Mouse (Mus musculus) hindbrain, postnatal 0 days (tissue): Measurements from ENCODE around the gene Ticam1. TPM values are rescaled to one million over a fixed set of nuclear protein-coding genes. Genes with fewer than 3 reads are reported as not detected.
"Not testable (repeated sequence)": the region's sequence is repeated elsewhere in the genome, so short reads cannot be mapped to it uniquely, and the experiment has no call there.

Source experiments
- ATAC-seq: fragments of 200-750 bp; cut with Nextera tagmentation; 2 replicates; pipeline ENCODE4 v1.8.0; 2017; ENCODE audit warnings: mild to moderate bottlenecking, moderate TSS enrichment, moderate library complexity
- DNase-seq: peaks from one replicate; pipeline ENCODE4 v3.0.0-alpha.2; 2015; ENCODE audit warnings: low spot score
- H3K27ac ChIP-seq: fragments of 300-500 bp; sonication (generic); 2 replicates; pipeline ENCODE4 v1.5.1; 2014; ENCODE audit warnings: mild to moderate bottlenecking
- H3K27me3 ChIP-seq: fragments of 300-500 bp; sonication (generic); 2 replicates; pipeline ENCODE4 v1.6.1; 2014; ENCODE audit warnings: low read length, mixed read lengths; ENCODE audit not compliant: insufficient read depth
- H3K36me3 ChIP-seq: fragments of 300-500 bp; sonication (generic); 2 replicates; pipeline ENCODE4 v1.6.1; 2014; ENCODE audit warnings: low read length, mixed read lengths; ENCODE audit not compliant: insufficient read depth
- H3K4me1 ChIP-seq: fragments of 300-500 bp; sonication (generic); 2 replicates; pipeline ENCODE4 v1.6.1; 2014; ENCODE audit warnings: antibody characterized with exemption, low read length, mixed read lengths; ENCODE audit not compliant: insufficient read depth
- H3K4me2 ChIP-seq: fragments of 300-500 bp; sonication (generic); 2 replicates; pipeline ENCODE4 v1.6.1; 2014; ENCODE audit warnings: low read depth, mild to moderate bottlenecking, low read length, moderate library complexity, mixed read lengths
- H3K4me3 ChIP-seq: fragments of 300-500 bp; sonication (generic); 2 replicates; pipeline ENCODE4 v1.5.1; 2014; ENCODE audit warnings: low read length
- H3K9ac ChIP-seq: fragments of 300-500 bp; sonication (generic); replicated peaks from 2 replicates; pipeline ENCODE4 v1.6.1; 2014; ENCODE audit warnings: mild to moderate bottlenecking, low read length, moderate library complexity, mixed read lengths
- H3K9me3 ChIP-seq: fragments of 300-500 bp; sonication (generic); 2 replicates; pipeline ENCODE4 v1.6.1; 2016; ENCODE audit warnings: low read length, mixed read lengths
- CTCF ChIP-seq: IDR thresholded peaks from 2 replicates; pipeline ENCODE4 v1.5.1; 2016; ENCODE audit warnings: antibody characterized with exemption, control low read depth, low read depth
- WGBS: fragments of 180-500 bp; shearing (Covaris S2); extraction: QIAGEN DNeasy Blood & Tissue Kit; methylation state at CpG from one replicate; pipeline ENCODE4 v1.1.7; 2014; 5-methylcytosine and 5-hydroxymethylcytosine counted together
- polyA plus RNA-seq: library from polyadenylated mRNA; unstranded; fragments of >200 nt; fragmentation: Nextera tagmentation; extraction: Ambion mirVana; gene quantifications from 2 replicates; pipeline ENCODE4 v1.2.1, GENCODE M21; 2015
- total RNA-seq: library from RNA; depleted of rRNA; stranded (reverse); fragments of >200 nt; gene quantifications from 2 replicates; pipeline ENCODE4 v1.2.3, GENCODE M21; 2014

Gene Ticam1
- total and polyA plus RNA-seq, 2 experiments from 2014 or later: 1.2 to 3.4 TPM

DNA sequence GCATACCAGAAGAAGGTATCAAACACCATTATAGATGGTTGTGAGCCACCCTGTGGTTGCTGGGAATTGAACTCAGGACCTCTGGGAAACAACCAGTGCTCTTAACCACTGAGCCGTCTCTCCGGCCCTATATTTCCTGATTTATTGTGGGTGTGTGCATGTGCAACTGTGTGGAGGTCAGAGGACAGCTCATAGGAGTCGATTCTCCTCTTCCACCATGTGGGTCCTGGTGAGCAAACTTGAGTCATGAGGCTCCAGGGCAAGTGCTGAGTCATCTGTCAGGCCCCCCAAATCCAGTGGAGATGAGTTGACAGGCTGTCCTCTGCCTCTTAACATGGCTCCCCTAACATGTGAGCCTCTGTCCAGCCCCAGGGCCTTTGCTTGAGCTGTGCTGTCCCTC lies 10.7 kb downstream of the Ticam1 start:
- no peaks in the 10 kb centered on the region for H3K9me3 ChIP-seq
- no peak for DNase-seq
- ATAC-seq: no peak
- no peaks in the 10 kb centered on the region for H3K27me3 ChIP-seq
- H3K4me1 ChIP-seq: no peaks in the 10 kb centered on the region
- no peak overlapping the region for H3K9ac ChIP-seq
- H3K36me3 ChIP-seq: peaks cover 14% of the 10 kb centered on the region
- H3K4me2 ChIP-seq: no peak overlapping the region
- TF ChIP-seq CTCF: no peak
- H3K27ac ChIP-seq: no peak overlapping the region
- no peak overlapping the region for H3K4me3 ChIP-seq
- 91% methylated on average over 3 of the region's 3 CpGs for WGBS

- no peak overlapping the region for H3K27ac ChIP-seq
- WGBS: 91% methylated on average over 4 of the region's 4 CpGs
Observed at GRCm38 (mm10) chr17:56265011-56265410, 11.6 kb downstream of the Ticam1 start.

DNA sequence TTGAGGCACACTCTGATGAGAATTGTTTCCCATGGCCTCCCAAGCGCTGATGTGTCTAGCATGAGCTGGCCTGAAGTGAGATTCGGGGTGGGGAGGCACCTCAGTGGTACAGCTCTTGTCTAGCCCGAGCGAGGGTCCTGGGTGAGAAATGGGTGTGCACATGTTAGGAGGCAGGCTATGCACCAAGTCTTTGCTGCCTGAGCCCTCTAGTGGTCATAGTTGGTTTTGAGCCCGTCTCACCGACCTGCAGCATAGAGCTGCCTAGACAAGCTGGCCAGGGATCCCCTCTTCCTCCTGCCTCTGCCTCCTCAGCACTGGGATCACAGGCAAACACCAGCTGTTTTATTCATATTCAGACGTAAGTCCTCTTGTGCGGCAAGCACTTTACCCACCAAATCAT lies 12.6 kb downstream of the Ticam1 start:
- H3K9ac ChIP-seq: no peak overlapping the region
- DNase-seq: peak; percentile 82
- H3K4me3 ChIP-seq: no peak overlapping the region
- H3K27ac ChIP-seq: no peak overlapping the region
- H3K36me3 ChIP-seq: peaks cover 24% of the 10 kb centered on the region
- no peaks in the 10 kb centered on the region for H3K9me3 ChIP-seq
- H3K4me2 ChIP-seq: no peak overlapping the region
- peak; percentile 86 for TF ChIP-seq CTCF
- ATAC-seq: peak; percentile 74
- no peaks in the 10 kb centered on the region for H3K27me3 ChIP-seq
- no peaks in the 10 kb centered on the region for H3K4me1 ChIP-seq
- WGBS: 21% methylated on average over 8 of the region's 8 CpGs

More at GRCm38 (mm10) chr17:56265011-56265410, 11.6 kb downstream of the Ticam1 start:
- Histone ChIP-seq H3K9me3 (no peaks in the 10 kb centered on the region), H3K27me3 (no peaks in the 10 kb centered on the region), H3K4me2 (no peak overlapping the region), H3K36me3 (peaks cover 15% of the 10 kb centered on the region), H3K4me1 (no peaks in the 10 kb centered on the region), H3K4me3 (no peak overlapping the region), H3K9ac (no peak overlapping the region)
- no peak for DNase-seq
- TF ChIP-seq CTCF: no peak
- ATAC-seq: no peak

DNA sequence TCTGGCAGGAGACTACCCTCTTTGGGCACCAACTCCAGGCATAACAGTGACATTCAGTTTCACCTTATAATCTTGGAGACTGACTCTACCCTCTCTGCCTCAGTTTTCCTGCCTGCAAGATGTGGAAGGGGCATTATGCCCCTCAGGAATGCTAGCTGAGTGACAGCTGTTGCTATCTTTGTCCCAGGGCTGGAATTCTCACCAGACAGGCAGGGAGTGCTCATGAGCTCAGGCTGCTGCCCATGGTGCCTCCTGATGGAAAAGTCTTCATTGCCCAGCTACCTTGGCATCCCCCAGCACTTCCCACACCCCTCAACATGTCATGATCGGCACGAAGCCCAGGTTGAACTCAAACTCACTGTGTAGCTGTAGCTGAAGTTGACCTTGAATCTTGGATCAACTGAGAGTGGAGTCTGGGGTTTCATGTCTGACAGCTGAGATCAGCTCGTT lies 13.9 kb downstream of the Ticam1 start:
- H3K27ac ChIP-seq: no peak overlapping the region
- no peaks in the 10 kb centered on the region for H3K4me1 ChIP-seq
- H3K9ac ChIP-seq: no peak overlapping the region
- WGBS: 83% methylated on average over 3 of the region's 3 CpGs
- H3K36me3 ChIP-seq: peaks cover 24% of the 10 kb centered on the region
- no peak for TF ChIP-seq CTCF
- H3K4me2 ChIP-seq: no peak overlapping the region
- DNase-seq (no peak), ATAC-seq (no peak)
- H3K27me3 ChIP-seq: no peaks in the 10 kb centered on the region
- no peak overlapping the region for H3K4me3 ChIP-seq
- no peaks in the 10 kb centered on the region for H3K9me3 ChIP-seq

DNA sequence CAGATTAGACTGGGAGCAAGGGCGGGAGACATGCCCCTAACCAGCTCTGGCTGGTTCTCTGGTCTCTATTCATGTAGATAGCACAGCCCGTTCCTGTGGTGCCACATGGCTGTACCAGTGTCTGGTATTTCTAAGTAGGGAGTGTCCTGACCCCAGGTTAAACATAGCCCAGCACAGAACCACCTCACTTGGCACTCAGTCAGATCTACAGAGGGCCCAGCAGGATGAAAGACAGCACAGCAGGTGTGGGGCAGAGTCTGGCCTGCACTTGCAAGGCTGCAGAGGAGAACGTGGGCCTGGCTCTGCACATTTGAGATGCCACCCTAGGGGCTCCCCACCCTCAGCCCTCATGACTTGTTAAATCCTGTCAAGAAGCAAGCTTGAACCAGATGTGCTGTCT lies 15.4 kb downstream of the Ticam1 start:
- ATAC-seq (no peak), DNase-seq (no peak)
- TF ChIP-seq CTCF: no peak
- H3K4me1 ChIP-seq: no peaks in the 10 kb centered on the region
- H3K4me2 ChIP-seq: no peak overlapping the region
- no peaks in the 10 kb centered on the region for H3K27me3 ChIP-seq
- H3K9me3 ChIP-seq: no peaks in the 10 kb centered on the region
- H3K4me3 ChIP-seq: no peak overlapping the region
- no peak overlapping the region for H3K27ac ChIP-seq
- H3K9ac ChIP-seq: no peak overlapping the region
- H3K36me3 ChIP-seq: peaks cover 24% of the 10 kb centered on the region
- WGBS: 74% methylated on average over 3 of the region's 3 CpGs

DNA sequence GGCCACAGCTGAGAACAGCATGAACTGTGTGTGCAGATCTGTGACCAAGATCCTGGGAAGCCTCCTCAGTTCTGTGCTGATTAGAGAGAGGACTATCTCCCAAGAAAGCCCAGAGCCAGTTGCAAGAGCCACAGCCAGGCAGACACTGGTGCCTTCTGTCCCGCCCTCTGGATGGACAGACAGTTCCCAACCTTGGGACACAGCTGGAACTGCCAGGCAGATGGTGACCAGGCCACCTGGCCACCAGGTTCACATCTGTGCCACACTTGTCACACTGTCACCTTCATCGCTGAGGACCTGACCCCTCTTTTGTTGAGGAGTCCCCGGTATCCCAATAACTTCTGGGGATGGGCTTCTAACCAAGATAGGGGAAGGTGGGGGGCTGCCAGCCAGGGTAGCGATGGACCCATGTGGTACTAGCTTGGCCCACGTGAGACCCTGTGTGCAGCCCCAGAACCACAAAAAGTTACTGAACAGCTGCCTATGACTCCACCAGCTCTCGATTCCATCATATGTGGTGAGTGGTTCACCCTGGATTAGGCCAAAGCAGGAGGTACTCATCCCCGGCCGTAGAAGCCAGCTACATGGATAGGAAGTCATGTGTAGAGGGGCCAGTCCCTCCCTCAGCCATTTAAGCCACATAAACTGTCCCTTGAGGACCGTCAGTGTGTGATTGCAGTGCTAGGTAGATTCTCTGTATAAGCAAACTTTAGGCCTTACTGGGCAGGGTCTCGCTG lies 17.1 kb downstream of the Ticam1 start:
- no peaks in the 10 kb centered on the region for H3K9me3 ChIP-seq
- no peaks in the 10 kb centered on the region for H3K4me1 ChIP-seq
- no peaks in the 10 kb centered on the region for H3K27me3 ChIP-seq
- no peak overlapping the region for H3K4me3 ChIP-seq
- H3K4me2 ChIP-seq: no peak overlapping the region
- H3K27ac ChIP-seq: no peak overlapping the region
- ATAC-seq: no peak
- WGBS: 89% methylated on average over 10 of the region's 10 CpGs
- no peak for TF ChIP-seq CTCF
- no peak for DNase-seq
- no peak overlapping the region for H3K9ac ChIP-seq
- peaks cover 24% of the 10 kb centered on the region for H3K36me3 ChIP-seq

- not testable (repeated sequence) for H3K27ac ChIP-seq, H3K27me3 ChIP-seq, H3K9me3 ChIP-seq, H3K4me2 ChIP-seq, H3K4me1 ChIP-seq, H3K9ac ChIP-seq, DNase-seq, H3K4me3 ChIP-seq, ATAC-seq
- WGBS: 74% methylated on average over 2 of the region's 2 CpGs
- peaks cover 24% of the 10 kb centered on the region for H3K36me3 ChIP-seq
Observed at GRCm38 (mm10) chr17:56258812-56259211, 17.8 kb downstream of the Ticam1 start.

DNA sequence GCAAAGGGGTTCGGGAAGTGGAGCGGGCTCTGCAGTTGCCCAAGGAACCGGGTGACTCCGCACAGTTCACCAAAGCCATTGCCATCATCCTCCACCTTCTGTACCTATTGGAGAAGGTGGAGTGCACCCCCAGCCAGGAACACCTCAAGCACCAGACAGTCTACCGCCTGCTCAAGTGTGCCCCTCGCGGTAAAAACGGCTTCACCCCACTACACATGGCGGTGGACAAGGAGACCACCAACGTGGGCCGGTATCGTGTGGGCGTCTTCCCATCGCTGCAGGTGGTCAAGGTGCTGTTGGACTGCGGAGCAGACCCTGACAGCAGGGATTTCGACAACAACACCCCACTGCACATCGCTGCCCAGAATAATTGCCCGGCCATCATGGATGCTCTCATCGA lies 18.3 kb downstream of the Ticam1 start:
- not testable (repeated sequence) for H3K27ac ChIP-seq, H3K4me2 ChIP-seq, H3K4me1 ChIP-seq, DNase-seq, ATAC-seq, H3K27me3 ChIP-seq, H3K9me3 ChIP-seq, H3K4me3 ChIP-seq, H3K9ac ChIP-seq
- WGBS: 95% methylated on average over 19 of the region's 19 CpGs
- peaks cover 24% of the 10 kb centered on the region for H3K36me3 ChIP-seq
